Mouse (Mus musculus): ENCODE data around the gene Jag2. TPM values are rescaled to one million over a fixed set of nuclear protein-coding genes. Genes with fewer than 3 reads are reported as not detected.
A peak's percentile ranks its signal among the peaks of the same experiment; 100 is the strongest.

The Jag2 gene
- 2.2 and 3.2 TPM in 2 replicates for polyA plus RNA-seq (2012; ENCODE audit: insufficient read depth, insufficient read length, missing spikeins)

DNA sequence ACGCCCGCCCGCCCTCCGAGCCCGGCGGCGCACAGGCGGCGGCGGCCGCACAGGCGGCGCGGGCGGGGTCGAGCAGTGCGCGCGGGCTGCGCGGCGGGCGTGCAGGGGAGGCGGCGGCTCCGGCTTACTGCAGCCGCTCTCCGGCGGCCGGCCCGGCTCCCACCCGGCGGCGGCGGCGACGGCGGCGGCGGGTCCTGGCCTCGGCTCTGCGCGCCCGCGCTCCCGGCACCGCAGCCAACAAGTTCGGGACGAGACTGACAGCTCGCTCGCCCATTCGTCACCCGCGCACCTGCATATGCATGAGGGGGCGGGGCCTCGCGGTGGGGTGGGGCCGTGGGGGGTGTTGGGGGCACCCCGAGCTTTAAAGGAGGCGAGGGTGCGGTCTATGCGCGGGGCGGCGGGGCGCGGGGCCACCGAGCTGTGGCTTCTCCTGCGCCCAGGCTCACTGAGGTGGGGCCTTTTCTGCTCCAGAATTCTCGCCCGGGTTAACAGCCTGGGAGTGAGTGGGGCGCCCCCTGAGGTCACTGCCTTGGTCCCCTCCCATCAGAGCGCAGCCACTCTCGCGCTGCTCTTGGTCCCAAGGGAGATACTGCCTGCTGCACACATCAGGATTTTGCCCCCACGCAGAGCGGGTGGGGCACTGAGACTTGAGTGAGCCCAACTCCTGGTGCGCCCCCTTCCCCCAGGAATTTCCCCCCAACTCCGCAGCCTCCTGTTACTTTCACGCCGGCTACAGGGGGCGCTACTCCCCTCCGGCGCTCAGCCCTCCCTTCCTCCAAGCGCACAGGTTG, at the start of gene Jag2:
Gene Jag2 (minus strand): TSS at position 215 of the 791 bp plus-strand sequence.
- Histone ChIP-seq H3K27ac (replicated peaks; ENCODE audit: low read depth, low read length) (peak within 1 kb of the TSS; percentile 38), H3K4me3 (ENCODE audit: insufficient read depth, low read depth, low read length) (peak within 1 kb of the TSS; percentile 67), H3K4me1 (ENCODE audit: control insufficient read depth, insufficient read depth, insufficient read length, low read length) (peaks cover 5% of the 10 kb centered on the region; the same call in 1 of the 2 replicates)

DNA sequence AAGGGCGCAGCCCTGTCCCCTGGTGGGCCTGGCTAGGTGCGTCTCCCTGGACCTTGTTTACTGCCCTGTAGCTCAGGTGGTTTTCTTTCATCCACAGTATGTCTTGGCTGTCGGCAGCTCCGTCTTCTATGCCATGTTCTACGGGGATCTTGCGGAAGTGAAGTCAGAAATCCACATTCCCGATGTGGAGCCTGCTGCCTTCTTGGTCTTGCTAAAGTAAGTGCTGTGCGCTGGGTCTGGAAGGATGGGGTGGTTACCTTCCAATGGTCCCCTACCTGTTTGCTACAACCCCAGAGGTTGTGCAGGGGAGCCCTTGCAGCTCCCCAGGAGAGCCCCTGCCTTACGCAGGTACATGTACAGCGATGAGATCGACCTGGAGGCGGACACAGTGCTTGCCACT, 47.6 kb upstream of the Jag2 start:
- Histone ChIP-seq H3K4me1 (ENCODE audit: control insufficient read depth, insufficient read depth, insufficient read length, low read length) (peaks cover 5% of the 10 kb centered on the region; the same call in 1 of the 2 replicates), H3K4me3 (ENCODE audit: insufficient read depth, low read depth, low read length) (peak overlapping the region; percentile 70), H3K27ac (replicated peaks; ENCODE audit: low read depth, low read length) (no peak overlapping the region)

DNA sequence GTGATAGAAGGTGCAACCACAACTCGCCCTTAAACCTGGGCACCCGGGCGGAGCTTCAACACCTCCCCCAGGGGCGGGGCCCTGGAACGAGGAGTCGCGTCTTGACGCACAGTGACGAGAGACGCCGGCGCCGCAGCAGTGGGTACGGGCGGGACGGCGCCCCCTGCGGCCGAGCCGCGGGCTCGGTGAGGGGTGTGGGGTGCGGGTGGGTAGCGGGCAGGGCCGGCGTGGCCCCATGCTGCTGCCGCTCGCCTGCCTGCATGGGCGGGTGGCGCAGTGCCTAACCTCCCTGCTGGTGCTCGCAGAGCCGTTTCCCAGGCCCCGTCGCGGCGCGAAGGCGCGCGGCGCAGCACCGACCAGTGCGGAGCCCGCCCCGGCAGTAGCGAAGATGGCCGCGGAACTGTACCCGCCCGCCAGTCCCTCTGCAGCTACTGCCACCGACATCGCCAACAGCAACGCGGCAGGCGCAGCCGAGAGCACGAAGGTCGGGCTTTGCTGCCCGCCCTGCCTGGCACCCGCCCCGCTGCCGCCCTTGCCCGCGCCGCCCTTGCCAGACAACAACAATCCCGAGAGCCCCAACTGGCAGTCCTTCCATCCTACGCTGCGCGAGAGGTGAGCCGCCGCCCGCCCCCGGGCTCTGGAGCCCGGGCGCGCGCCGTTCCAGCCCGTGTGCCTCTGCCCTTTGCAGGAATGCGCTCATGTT, 46.9 kb upstream of the Jag2 start, which contains the start of gene Btbd6:
Gene Btbd6 (plus strand): TSS at position 112 of the 703 bp plus-strand sequence.
- H3K4me3 ChIP-seq (ENCODE audit: insufficient read depth, low read depth, low read length), result peak within 1 kb of the TSS; percentile 70
- H3K27ac ChIP-seq (replicated peaks; ENCODE audit: low read depth, low read length), result no peak within 1 kb of the TSS
- peaks cover 5% of the 10 kb centered on the region; the same call in 1 of the 2 replicates for H3K4me1 ChIP-seq (ENCODE audit: control insufficient read depth, insufficient read depth, insufficient read length, low read length)

DNA sequence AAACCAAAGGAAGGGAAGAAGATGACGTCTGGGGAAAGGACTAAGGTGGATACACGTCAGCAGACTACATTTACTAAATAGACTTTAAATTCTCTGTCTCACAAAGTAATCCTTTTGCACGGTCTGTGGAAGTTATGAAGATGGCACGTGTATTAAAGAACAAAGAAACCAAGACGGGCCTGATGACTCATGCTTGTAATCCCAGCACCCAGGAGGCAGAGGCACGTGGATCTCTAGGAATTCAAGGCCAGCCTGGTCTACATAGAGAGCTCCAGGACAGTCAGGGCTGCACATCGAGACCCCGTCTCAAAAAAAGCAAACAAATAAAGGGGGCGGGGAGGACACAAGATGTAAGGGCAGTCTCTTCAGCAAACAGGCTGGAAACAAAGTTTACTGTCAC, 45.2 kb upstream of the Jag2 start:
- no peak overlapping the region for H3K27ac ChIP-seq (replicated peaks; ENCODE audit: low read depth, low read length)
- peaks cover 5% of the 10 kb centered on the region; the same call in 1 of the 2 replicates for H3K4me1 ChIP-seq (ENCODE audit: control insufficient read depth, insufficient read depth, insufficient read length, low read length)
- H3K4me3 ChIP-seq (ENCODE audit: insufficient read depth, low read depth, low read length), result no peak overlapping the region

DNA sequence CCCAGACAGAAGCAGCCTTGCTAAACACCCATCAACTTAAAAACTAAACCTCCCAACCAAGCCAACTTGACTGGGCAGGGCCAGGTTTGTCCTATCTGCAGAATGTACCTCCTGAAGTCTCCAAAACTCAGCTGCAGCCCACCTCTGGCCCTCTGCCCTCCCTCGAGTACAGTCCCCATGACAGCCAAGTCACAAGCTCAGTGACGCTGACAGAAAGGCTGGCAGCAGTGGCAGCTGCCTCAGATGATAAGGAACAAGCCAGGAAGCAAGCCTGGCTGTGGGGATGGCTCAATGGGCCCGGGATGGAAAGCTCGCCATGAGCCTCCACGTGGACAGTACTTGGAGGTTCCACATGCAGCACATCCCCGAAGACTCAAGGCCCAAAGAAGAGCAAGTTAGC, 40.0 kb upstream of the Jag2 start:
- Histone ChIP-seq H3K27ac (replicated peaks; ENCODE audit: low read depth, low read length) (no peak overlapping the region), H3K4me1 (ENCODE audit: control insufficient read depth, insufficient read depth, insufficient read length, low read length) (no peaks in the 10 kb centered on the region), H3K4me3 (ENCODE audit: insufficient read depth, low read depth, low read length) (no peak overlapping the region)

DNA sequence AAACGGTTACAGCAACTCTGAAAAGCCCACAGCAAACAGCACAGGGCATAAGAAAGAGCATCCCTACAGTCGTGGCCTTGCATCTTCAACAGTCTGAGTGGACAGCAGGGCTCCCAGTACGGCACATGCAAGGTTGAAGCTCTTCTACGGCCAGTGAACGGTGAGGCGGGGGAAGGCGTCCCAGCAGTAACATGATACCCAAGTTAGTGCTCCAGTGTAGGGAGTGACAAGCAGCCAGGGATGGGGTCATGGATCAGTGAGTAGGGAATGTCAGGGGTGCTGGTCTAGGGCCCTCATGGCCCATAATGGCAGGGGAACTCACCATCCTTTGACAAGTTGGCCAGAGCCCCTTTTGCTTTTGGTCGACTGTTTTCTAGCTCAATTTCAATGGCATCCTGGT, 39.4 kb upstream of the Jag2 start:
- Histone ChIP-seq H3K4me1 (ENCODE audit: control insufficient read depth, insufficient read depth, insufficient read length, low read length) (no peaks in the 10 kb centered on the region), H3K4me3 (ENCODE audit: insufficient read depth, low read depth, low read length) (no peak overlapping the region), H3K27ac (replicated peaks; ENCODE audit: low read depth, low read length) (no peak overlapping the region)

DNA sequence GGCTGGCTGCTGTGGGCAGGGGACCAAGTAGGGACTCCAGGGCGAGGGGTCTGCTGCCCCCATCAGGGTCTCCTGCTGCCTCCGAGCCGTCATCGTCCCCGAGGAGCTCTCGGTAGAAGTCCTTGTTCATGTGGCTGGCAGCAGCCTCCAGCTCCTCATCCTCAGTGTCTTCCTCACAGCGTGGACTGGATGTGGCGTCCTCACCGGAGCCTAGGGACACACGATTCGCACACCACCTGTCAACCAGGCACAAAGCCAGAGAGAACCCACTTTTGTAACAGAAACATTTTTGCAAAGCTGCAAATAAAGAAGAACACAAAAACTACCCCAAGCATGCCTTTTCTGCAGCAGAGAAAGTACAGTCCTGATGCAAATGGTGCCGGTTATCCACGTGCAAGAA, 36.2 kb upstream of the Jag2 start:
- H3K4me1 ChIP-seq (ENCODE audit: control insufficient read depth, insufficient read depth, insufficient read length, low read length), result no peaks in the 10 kb centered on the region
- no peak overlapping the region for H3K27ac ChIP-seq (replicated peaks; ENCODE audit: low read depth, low read length)
- H3K4me3 ChIP-seq (ENCODE audit: insufficient read depth, low read depth, low read length), result no peak overlapping the region

DNA sequence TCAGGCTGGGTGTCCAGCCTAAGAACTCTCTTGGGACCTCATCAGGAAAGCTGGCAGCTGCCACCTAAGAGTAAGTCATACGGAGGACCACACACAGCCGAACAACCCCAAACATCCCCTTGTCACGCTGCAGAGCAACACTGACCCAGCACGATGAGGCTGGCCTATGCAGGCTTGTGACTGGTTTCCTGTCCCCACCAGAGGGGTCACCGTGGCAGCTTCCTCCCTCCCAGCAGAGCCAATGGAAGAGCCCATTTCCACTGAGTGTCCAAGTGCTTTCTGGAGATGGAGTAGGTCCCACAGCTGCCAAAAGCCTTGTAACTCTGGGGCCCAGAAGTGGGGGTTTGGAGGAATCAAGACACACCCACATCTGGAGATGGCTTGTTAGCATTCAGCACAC, 32.3 kb upstream of the Jag2 start:
- no peak overlapping the region for H3K4me3 ChIP-seq (ENCODE audit: insufficient read depth, low read depth, low read length)
- H3K27ac ChIP-seq (replicated peaks; ENCODE audit: low read depth, low read length), result no peak overlapping the region
- H3K4me1 ChIP-seq (ENCODE audit: control insufficient read depth, insufficient read depth, insufficient read length, low read length), result no peaks in the 10 kb centered on the region

DNA sequence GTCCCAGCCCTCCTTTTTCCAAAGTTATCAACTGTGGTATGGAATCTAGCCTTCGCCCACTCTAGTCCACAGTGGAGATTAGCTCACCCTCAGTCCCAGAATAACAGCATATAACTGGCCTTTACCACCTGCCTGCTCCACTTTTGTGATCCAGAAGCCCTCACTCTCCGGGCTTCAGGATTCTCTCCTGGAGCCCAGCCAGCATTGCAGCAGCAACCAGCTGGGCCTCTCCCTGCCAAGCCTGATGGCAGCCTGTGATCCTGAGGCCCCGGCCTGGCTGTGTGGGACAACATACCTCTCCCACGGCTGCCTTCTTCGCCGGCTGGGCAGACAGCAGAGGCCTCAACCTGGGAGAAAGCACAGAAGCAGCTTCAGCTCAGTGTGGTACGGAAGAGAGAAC, 31.9 kb upstream of the Jag2 start:
- Histone ChIP-seq H3K4me1 (ENCODE audit: control insufficient read depth, insufficient read depth, insufficient read length, low read length) (no peaks in the 10 kb centered on the region), H3K27ac (replicated peaks; ENCODE audit: low read depth, low read length) (no peak overlapping the region), H3K4me3 (ENCODE audit: insufficient read depth, low read depth, low read length) (no peak overlapping the region)

DNA sequence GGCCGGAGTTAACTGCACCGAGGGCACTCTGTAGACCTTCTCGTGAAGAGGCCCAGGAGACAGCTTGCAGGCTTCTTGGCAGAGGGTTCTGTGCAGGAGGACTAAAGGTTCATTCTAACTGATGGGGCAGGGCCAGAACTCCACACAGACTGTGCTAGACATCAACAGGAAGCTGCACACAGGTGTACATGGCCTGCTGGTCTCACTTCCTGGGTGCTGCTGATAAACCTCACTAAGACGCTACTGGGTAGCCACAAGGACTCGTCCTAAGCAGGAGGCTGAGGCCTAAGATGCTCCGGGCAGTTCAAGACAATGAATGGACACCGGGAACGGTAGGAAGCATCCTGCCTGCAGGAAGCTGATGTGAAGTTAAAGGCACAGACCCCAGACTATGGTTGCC, 29.8 kb upstream of the Jag2 start:
- Histone ChIP-seq H3K27ac (replicated peaks; ENCODE audit: low read depth, low read length) (no peak overlapping the region), H3K4me3 (ENCODE audit: insufficient read depth, low read depth, low read length) (no peak overlapping the region)

DNA sequence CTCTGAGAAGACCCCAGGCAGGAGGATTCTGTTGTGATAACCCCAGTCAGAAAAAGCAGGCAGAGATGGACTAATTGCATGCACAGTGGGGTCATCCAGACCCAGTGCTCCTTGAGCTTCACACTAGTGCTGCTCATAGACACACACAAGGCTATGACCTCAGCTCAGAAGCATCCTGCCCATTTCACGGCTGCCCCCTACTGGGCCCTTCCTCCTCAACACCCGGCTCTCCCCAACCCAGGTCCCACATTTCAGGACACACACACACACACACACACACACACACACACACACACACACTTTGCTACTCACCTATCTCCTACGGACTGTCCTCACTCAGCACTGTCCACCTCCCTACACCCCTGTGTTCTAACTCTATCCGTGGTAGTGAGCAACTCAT, 28.7 kb upstream of the Jag2 start:
- Histone ChIP-seq H3K4me3 (ENCODE audit: insufficient read depth, low read depth, low read length) (no peak overlapping the region), H3K27ac (replicated peaks; ENCODE audit: low read depth, low read length) (no peak overlapping the region), H3K4me1 (ENCODE audit: control insufficient read depth, insufficient read depth, insufficient read length, low read length) (no peaks in the 10 kb centered on the region)

More for the DNA sequence above, 29.8 kb upstream of the Jag2 start:
- no peaks in the 10 kb centered on the region for H3K4me1 ChIP-seq (ENCODE audit: control insufficient read depth, insufficient read depth, insufficient read length, low read length)

DNA sequence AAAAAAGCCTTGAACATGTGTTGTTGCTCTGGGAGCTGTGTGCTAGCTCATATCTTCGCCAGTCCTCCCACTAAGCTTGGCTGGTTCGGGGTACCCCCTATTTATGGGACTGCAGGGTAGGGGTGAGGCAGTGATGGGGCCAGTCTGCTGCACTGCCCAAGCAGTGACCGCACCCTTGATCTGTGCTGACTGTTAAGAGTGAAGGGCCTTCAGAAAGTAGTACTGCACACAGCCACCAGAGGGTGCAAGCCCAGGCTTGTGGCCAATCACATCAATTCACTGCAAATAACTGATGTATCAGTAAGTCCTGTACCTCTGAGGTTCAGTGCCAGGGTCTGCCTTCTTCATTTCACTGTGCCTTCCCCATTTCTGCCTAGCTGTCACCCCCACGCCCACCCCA, 26.2 kb upstream of the Jag2 start:
- Histone ChIP-seq H3K4me1 (ENCODE audit: control insufficient read depth, insufficient read depth, insufficient read length, low read length) (peaks cover 17% of the 10 kb centered on the region), H3K27ac (replicated peaks; ENCODE audit: low read depth, low read length) (no peak overlapping the region), H3K4me3 (ENCODE audit: insufficient read depth, low read depth, low read length) (no peak overlapping the region)

DNA sequence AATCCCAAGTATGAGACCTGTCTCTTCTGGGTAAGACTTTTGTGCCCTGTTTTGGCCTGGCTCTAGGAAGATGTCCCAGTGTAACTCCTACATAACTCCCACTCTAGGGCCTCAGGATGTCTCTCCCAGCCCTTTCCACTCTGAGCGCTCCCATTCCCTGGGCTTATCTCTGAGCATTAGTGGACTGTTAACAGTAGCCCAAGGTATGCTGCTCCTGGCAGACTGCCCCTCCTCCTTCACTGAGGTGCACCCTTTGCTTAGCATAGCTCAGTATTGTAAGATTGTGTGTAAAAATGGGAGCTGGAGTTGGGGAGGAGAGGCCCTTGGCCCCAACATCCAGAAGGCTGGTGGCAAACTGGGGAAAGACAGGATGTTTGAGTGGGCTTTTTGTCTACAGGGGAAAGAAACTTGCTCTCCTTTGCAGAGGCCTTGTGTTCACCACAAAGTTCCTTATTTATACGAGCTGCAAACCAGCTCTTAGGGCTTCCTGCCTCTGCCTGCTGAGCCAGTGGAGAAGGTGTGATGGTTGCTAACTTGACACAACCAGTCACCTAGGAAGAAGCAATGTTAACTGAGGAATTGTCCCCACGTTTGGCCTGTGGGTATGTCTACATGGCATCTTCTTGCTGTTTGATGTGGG, 23.5 kb upstream of the Jag2 start:
- no peak overlapping the region for H3K4me3 ChIP-seq (ENCODE audit: insufficient read depth, low read depth, low read length)
- peaks cover 24% of the 10 kb centered on the region for H3K4me1 ChIP-seq (ENCODE audit: control insufficient read depth, insufficient read depth, insufficient read length, low read length)
- peak overlapping the region; percentile 82 for H3K27ac ChIP-seq (replicated peaks; ENCODE audit: low read depth, low read length)

DNA sequence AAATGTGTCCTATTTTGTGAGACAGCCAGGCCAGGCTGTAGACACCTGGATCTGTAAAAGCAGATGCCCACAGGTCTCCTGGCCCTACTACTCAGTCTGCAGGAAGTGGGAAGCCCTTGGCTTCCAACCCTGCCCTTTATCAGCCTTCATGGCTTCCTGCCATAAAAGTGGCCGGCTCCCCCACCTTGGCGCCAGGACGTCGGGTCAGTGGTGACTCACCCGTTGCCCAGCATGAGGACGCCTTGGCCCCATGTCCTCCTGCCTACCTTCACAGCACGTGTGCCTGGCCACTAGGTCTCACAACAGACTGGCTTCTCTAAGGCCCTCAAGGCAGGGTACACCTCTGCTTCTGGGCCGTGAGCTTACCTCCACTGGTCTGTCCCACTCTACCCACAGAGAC, 22.9 kb upstream of the Jag2 start:
- Histone ChIP-seq H3K27ac (replicated peaks; ENCODE audit: low read depth, low read length) (peak overlapping the region; percentile 82), H3K4me3 (ENCODE audit: insufficient read depth, low read depth, low read length) (no peak overlapping the region), H3K4me1 (ENCODE audit: control insufficient read depth, insufficient read depth, insufficient read length, low read length) (peaks cover 24% of the 10 kb centered on the region)

DNA sequence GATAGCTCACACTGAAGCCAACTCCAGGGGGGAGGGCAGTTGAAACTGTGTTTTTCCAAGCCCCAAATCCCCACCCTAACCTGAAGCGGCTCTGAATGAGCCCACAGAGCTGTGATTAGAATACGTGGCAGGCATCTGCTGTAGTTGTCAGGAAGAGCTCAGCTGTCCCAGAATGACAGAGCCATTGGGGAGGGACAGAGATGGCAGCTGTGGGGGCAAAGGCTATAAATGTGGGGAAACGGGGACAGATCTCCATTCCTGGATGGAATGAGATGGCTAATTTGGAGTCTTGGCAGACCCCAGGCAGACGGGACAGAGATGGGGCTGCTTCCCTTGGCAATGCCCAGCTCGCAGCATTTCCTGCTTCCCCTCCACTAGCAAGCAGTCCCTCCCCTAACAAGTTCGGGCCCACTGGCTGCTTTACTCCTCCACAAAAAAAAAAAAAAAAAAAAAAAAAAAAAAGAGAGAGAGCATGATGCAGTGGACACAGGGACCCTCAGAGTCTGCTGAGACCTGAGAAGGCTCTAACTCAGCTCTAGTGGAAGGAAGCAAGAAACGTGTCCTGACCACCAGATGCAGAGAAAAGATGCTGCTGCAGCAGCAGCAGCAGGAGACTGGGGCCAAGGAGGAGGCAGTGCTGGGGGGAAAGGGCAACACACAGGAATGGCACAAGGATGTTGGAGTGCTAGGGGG, 21.7 kb upstream of the Jag2 start:
- Histone ChIP-seq H3K4me3 (ENCODE audit: insufficient read depth, low read depth, low read length) (no peak overlapping the region), H3K4me1 (ENCODE audit: control insufficient read depth, insufficient read depth, insufficient read length, low read length) (peaks cover 24% of the 10 kb centered on the region), H3K27ac (replicated peaks; ENCODE audit: low read depth, low read length) (peak overlapping the region; percentile 72)

Data from brown adipose tissue, adult 24 weeks (tissue).